Mouse (Mus musculus) adrenal gland (tissue): ENCODE data around the gene Upk3a.
"Not testable (repeated sequence)": the region's sequence is repeated elsewhere in the genome, so short reads cannot be mapped to it uniquely, and the experiment has no call there.

ENCODE experiments used
- intact Hi-C: fragments of 180-260 bp; cut with DNase I; formaldehyde crosslinking; loops from one replicate; pipeline ENCODE4 v1.15.1; 2025

Gene Upk3a

DNA sequence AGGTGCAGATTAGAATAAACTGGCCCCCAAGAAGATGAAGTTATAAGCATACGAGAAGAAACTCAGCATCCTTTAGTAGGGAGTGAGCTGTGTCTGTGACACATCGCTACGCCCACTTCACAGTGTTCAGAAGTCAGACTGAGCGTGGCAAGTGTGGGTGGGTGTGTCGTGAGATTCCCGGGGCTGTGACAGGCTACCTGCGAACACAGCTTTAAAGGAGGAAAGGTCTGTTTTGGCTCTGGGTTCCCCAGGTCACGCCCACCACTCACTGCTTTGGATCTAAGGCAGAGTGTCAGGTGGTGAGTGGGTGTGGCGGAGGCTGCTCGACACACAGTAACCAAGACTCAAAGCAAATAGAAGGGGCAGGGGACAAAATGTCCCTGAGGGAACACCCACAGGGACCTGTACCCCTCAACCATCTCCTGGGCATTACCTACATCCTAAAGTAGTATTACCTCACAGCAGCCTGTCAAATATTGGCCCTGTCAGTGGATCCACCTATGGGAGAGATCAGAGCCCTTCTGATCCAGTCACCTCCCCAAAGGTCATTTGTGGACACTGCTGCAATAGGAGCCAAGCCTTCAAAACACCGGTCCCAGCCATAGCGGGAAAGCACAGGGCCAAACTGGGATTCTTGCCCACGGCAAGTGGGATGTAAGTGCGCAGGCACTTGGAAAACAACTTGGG, 19.0 kb upstream of the Upk3a start:
- intact Hi-C loops: no loop called here

DNA sequence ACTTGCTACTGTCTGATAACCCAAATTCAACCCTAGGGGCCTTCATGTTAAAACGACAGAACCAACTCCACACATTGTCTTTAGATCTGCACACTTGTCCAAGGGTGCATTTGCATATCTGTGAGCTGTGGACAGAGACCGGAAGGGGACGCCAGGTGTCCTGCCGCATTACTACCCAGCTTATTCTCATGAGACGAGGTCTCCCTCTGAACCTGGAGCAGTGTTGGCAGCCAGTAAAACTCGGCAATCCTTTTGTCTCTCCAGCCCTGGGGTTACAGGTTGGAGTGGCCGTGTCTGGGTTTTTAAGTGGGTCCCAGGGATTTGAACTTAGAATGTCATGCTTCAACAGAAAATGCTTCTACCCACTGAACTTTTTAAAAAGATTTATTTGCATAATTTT, 17.0 kb upstream of the Upk3a start:
- intact Hi-C loops: loop anchor here (5.0 kb wide), 1 partner anchor 42 kb away; no protein-coding TSS in a partner anchor

GRCm38 (mm10) chr15:85000984-85001982, 15.7 kb upstream of the Upk3a start:
- intact Hi-C loops: loop anchor here (1.0 to 5.0 kb wide), 2 partner anchors 41 to 69 kb away; no protein-coding TSS in a partner anchor

GRCm38 (mm10) chr15:85009666-85010065, 7.3 kb upstream of the Upk3a start:
- intact Hi-C loops: no loop called here

DNA sequence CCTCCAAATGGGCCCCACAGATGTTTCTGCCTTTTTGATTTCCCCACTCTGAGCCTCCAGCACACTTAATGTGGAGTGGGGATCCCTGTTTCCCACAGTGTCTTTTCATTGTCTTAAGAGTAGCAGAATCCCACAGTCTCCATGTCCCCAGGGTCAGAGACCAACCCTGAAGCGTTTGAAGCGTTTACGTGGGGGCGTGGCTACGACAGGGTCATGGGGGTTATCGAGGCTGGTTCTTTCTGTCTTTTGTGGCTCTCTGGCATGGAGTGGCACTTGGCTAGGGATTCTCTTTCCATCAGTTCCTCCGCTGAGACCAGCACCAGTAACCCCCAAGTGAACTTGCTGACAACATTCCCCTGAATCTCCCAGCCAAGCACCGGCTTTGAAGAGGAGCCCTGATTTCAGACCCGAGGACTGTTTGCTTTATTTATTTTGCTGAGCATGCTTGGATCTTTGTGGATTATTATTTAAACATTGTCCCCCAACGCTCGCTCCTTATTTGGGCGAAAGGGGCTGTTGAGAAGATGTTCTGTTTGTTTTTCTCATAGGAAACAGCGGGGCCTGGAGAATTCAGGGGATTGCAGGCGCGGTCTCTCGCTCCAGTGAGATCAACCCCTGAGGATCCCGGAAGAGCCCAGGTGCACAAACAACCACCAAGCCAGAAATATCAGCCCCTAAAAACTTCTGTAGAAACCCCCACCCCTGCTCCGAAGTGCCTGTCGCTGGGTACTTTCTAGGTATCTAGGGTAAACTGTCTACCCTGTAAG, 4.9 kb upstream of the Upk3a start:
- intact Hi-C loops: no loop called here

- intact Hi-C loops: no loop called here
Measured at GRCm38 (mm10) chr15:85012662-85013054, 4.3 kb upstream of the Upk3a start.

DNA sequence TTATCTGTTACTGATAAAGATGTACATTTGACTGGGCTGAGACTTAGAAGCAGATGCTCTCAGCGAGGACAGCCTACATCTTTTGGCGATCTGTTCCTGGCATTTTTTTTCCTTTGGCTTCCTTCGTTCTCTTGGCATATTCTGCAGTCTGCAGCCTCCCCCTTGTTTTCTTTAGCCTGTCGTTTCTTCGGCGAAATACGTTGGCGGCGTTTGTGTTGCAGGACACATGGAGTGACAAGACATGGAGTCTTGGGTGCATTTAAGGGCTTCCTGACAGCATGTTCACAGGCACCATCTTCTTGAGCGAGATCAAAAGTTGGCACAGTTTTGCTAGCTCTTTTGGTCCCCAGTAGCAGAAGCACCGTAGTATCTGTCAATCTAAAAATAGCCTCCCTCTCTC, 1.2 kb upstream of the Upk3a start:
- intact Hi-C loops: loop anchor here (5.0 kb wide), 1 partner anchor 57 kb away; no protein-coding TSS in a partner anchor

- intact Hi-C loops: no loop called here
Measured at GRCm38 (mm10) chr15:85022211-85022610, 5.3 kb downstream of the Upk3a start.

DNA sequence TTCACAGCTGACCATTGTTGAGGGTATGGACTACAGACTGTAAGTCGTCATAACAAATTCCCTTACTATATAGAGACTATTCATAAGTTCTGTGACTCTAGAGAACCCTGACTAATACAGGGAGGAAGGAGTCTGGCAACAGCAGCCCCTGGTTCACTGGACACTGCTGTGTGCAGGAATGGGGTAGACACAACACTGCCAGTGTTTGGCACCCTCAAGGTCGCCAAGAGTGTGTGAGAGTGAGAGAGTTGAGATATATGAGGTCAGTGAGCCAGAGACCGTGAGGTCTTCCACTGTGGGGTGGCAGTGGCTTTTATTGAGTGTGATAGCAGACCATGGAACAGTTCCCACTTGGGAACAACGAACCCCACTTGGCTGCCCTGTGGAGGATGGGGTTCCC, 9.3 kb downstream of the Upk3a start:
- intact Hi-C loops: no loop called here

GRCm38 (mm10) chr15:85027740-85028139, 10.8 kb downstream of the Upk3a start:
- intact Hi-C loops: no loop called here

DNA sequence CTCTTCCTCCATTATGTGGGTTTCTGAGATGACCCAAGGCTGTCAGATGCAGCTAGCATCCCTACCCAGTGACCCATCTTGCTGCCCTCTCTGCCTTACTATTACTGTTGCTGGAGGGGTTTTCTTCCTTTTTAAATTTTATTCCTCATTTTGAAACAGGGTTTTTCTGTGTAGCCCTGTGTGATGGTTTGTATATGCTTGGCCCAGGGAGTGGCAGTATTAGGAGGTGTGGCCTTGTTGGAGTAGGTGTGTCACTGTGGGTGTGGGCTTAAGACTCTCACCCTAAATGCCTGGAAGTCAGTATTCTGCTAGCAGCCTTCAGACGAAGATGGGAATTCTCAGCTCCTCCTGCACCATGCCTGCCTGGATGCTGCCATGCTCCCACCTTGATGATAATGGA, 11.7 kb downstream of the Upk3a start, which contains the start of gene Fam118a:
Gene Fam118a, plus strand, starts transcription at position 301 of the 400 bp plus-strand sequence.
- intact Hi-C loops: not testable (repeated sequence)

- intact Hi-C loops: not testable (repeated sequence)
Measured at GRCm38 (mm10) chr15:85030643-85031042, 13.7 kb downstream of the Upk3a start.

- intact Hi-C loops: no loop called here
Measured at GRCm38 (mm10) chr15:85031866-85032265, 14.9 kb downstream of the Upk3a start.

DNA sequence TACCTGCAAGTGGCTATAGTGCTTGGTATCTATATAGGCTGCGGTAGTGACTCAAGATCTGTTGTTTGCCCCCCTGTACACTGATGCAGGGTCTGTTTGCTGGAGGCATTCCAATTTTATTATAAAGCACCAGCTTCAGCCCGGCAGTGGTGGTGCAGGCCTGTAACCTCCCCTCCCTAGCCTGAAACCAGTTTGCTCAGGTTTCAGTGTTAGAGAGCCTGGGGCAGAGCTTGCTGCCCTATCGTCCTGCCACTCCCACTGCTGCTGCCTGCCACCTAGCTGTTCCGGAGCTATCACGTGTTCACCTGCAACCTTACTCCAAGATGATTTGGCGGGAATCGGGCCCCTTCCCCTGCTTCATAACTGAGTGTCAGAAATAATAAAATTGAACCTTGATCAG, 17.0 kb downstream of the Upk3a start:
- intact Hi-C loops: not testable (repeated sequence)

DNA sequence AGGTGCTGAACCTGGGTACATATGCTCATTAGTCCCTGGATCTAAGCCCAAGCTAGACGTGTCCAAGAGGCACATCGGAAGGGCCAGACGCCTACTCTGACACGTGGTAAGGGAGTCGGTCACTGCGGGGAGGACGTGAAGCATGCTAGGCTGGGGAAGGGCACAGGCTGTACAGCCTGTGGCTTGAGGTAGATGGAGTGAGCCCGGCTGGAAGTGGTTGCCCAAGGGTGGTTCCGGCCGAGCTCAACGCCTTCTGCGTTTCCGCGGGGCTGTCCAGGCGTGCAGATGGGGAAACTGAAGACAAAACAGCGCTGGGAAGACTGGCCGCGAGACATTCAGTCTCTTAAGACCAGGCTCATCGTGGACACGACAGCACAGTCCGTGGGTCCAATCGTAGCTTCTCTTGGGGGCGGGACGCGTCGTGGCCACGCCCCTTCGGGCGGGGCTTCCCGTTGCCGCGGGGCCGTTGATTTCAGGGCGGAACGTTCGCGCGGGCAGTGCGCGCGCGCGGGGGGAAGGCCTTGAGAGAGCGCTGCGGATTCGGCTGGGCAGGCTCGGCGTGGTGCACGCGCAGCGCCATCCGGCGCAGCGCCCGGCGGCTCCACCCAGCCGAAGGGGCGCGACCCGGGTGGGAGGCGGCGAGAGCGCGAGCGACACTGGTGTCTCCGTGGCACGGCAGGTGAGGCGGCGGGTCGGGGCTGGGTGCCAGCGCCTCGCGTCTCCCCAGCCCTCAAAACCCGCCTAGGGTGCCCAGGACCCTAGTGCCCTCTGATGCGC, 19.8 kb downstream of the Upk3a start:
- intact Hi-C loops: no loop called here

GRCm38 (mm10) chr15:85037343-85037690, 20.4 kb downstream of the Upk3a start:
- intact Hi-C loops: no loop called here

DNA sequence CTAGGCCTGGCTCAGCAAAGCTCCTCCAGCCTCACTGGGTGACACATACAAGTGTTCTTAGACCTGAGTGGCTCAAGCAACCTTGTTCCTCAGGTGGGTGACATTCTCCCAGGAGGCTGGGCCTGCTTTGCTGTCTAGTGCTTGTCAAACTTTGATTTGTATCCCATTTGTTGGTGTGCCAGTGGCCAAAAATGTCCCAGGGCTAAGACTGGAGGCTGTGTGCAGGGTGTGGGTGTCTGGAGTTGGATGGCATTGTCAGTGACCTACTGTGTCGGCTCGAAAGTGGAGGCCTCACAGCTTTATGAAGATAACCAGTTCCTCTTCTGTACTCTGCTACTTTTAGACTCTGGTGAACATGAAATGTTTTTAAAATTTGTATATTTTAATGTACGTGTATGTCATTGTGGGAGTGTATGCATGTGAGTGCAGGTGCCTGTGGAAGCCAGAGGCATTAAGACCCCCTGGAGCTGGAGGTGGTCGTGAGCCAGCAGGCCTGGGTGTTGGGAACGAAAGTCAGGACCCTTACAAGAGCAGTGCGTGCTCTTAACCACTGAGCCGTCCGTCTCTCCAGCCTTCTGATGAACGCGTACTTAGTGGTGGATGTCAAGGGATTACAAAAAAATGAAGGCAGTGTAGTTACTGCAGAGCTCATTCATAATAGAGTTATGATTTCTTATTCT, 24.7 kb downstream of the Upk3a start:
- intact Hi-C loops: loop anchor here (5.0 kb wide), 1 partner anchor 39 kb away; no protein-coding TSS in a partner anchor

DNA sequence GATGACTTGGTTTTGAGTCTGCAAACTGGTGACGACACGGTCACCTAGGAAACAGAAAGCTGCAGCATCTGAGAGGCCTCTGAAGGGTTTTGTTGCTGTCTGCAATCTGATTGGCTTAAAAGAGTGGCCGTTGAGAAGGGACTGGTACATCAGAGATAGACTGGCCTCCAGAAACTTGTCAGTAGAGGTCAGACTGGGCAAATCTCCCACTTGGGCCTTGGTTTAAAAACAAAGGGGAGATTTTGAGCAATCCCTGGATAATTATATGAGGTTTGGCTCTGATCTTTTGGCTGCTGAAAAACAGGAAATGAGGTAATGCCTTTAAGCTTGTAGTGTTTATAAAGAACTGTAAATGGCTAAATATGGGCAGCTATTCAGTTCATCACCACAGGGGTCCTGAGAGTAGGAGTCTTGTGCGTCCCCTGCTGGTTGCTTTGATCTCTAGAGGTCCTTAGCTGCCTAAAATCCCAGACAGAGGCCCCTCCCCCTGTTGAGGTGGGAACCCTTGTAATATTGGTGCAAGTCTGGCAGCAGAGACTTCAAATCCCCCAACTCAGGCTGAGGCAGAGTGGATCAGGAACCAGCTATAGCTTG, 25.5 kb downstream of the Upk3a start:
- intact Hi-C loops: loop anchor here (5.0 kb wide), 1 partner anchor 40 kb away; no protein-coding TSS in a partner anchor

- intact Hi-C loops: loop anchor here (5.0 kb wide), 1 partner anchor 41 kb away; no protein-coding TSS in a partner anchor
Measured at GRCm38 (mm10) chr15:85043116-85043515, 26.2 kb downstream of the Upk3a start.
